7 mouse cellular contexts compared by ENCODE assay signal in the genomic region with DNA sequence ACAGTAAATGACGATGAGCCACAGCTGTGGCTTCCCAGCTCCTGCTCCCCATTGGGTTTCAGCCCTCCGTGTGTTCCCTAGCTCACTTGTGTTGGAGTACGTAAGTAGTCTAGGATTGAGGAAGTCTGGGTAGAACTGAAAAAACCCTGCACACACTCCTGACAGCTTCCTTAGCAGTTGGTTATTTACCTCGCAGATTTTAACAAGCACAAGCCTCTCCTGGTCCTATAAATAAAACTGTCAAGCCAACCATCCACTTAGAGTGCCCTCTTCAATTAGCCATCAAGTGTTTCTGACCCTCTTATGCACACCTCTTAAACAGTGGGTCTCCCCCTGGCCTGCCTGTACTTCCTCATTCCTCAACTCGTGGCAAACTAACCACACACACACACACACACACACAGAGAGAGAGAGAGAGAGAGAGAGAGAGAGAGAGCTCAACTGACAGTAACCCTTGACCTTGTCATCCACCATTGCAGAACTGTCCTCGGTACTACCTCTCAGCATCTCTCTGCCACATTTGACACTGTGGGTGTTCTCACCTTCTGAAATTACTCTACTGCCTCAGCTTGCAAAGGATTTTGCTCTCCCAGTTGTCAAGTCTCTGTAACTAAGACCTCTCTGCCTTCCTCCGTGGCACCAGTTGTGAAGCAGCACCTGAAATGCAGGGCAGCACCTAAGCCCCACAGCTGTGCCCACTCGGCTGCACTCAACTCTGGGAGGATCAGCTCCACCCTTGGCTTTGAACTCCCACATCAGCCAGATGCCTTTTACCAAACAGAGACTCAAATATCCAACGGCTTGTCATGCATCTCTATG. TPM values are rescaled to one million over a fixed set of nuclear protein-coding genes. Genes with fewer than 3 reads are reported as not detected.
DNase-seq lines count a peak whose midpoint lies in the region; ATAC-seq and TF ChIP-seq lines count a peak whose summit lies in the region.

No protein-coding gene starts in this region.

- peak overlapping the region; percentile 89 for H3K4me3 ChIP-seq in E14TG2a.4 (replicated peaks; ENCODE audit: low read length)
- H3K4me3 ChIP-seq in hindbrain, embryonic 10.5 days, result peak overlapping the region; percentile 95
- H3K4me3 ChIP-seq in lung, embryonic 16.5 days (ENCODE audit: low read length), result peak overlapping the region; percentile 90

- H3K27me3 ChIP-seq in E14TG2a.4 (ENCODE audit: insufficient read depth, low read length), result no peaks in the 10 kb centered on the region
- H3K27me3 ChIP-seq in hindbrain, embryonic 10.5 days (ENCODE audit: insufficient read depth, poor library complexity, severe bottlenecking), result 0 out of 2 replicates have a peak, but pooled peaks cover 7% of the 10 kb centered on the region
- peaks cover 3% of the 10 kb centered on the region; the same call in 1 of the 2 replicates for H3K27me3 ChIP-seq in lung, embryonic 16.5 days (ENCODE audit: control insufficient read depth, insufficient read depth, low read depth, low read length)

- WGBS in hindbrain, embryonic 10.5 days, result 76% methylated on average over 9 of the region's 9 CpGs
- 35% methylated on average over 9 of the region's 9 CpGs for WGBS in lung, embryonic 16.5 days

- peak overlapping the region; percentile 95 for H3K4me2 ChIP-seq in lung, embryonic 16.5 days (ENCODE audit: low read depth, low read length)

- peak; percentile 16 for DNase-seq in brain, adult 2 months (ENCODE audit: low read depth, low spot score)
- no peak for DNase-seq in hindbrain, embryonic 10.5 days (ENCODE audit: low spot score)
- DNase-seq in spleen, adult 12 weeks (ENCODE audit: low spot score), result peak; percentile 32
- no peak for DNase-seq in retina, postnatal 1 day
- no peak for DNase-seq in embryo, embryonic 11 days

- no peak for TF ChIP-seq CTCF in E14TG2a.4 (conservative IDR thresholded peaks at IDR 0.05; ENCODE audit: low read length)

- H3K4me1 ChIP-seq in E14TG2a.4 (replicated peaks; ENCODE audit: low read depth, low read length), result peaks cover 40% of the 10 kb centered on the region
- H3K4me1 ChIP-seq in hindbrain, embryonic 10.5 days (replicated peaks), result peaks cover 28% of the 10 kb centered on the region
- peaks cover 22% of the 10 kb centered on the region for H3K4me1 ChIP-seq in lung, embryonic 16.5 days (replicated peaks; ENCODE audit: control insufficient read depth, insufficient read depth, low read length)

- H3K9ac ChIP-seq in lung, embryonic 16.5 days (ENCODE audit: low read length), result no peak overlapping the region

- H3K9me3 ChIP-seq in E14TG2a.4 (ENCODE audit: low read length), result no peaks in the 10 kb centered on the region
- peaks cover 3% of the 10 kb centered on the region; the same call in 1 of the 2 replicates for H3K9me3 ChIP-seq in hindbrain, embryonic 10.5 days
- H3K9me3 ChIP-seq in lung, embryonic 16.5 days (ENCODE audit: control insufficient read depth, low read length), result no peaks in the 10 kb centered on the region

- peak overlapping the region; percentile 95 for H3K27ac ChIP-seq in hindbrain, embryonic 10.5 days
- peak overlapping the region; percentile 97 for H3K27ac ChIP-seq in lung, embryonic 16.5 days (ENCODE audit: low read length)

- peak; percentile 87 for ATAC-seq in lung, embryonic 16.5 days (ENCODE audit: low read depth)

- H3K36me3 ChIP-seq in E14TG2a.4 (ENCODE audit: insufficient read depth, low read length), result peaks cover 15% of the 10 kb centered on the region
- H3K36me3 ChIP-seq in hindbrain, embryonic 10.5 days, result peaks cover 20% of the 10 kb centered on the region
- H3K36me3 ChIP-seq in lung, embryonic 16.5 days (ENCODE audit: control insufficient read depth, insufficient read depth, low read length), result no peaks in the 10 kb centered on the region

RNA-seq across cellular contexts. Expression of a gene that starts 15.7 kb away (rescaled TPM):
- polyA plus RNA-seq in hindbrain, embryonic 10.5 days (2016; fragmentation: Nextera tagmentation; extraction: Ambion mirVana), result 7.0 and 7.8 TPM in 2 replicates
- 12.0 and 12.5 TPM in 2 replicates for polyA plus RNA-seq in lung, embryonic 16.5 days (2015; fragmentation: Nextera tagmentation; extraction: Ambion mirVana)

Comparison
In these comparisons a context has a peak if more than half of its experiments do, and no peak if none do; other contexts are left out.
1. DNase-seq: peak in brain, adult 2 months (single experiment) and spleen, adult 12 weeks (single experiment); none in hindbrain, embryonic 10.5 days (single experiment), retina, postnatal 1 day (single experiment) and embryo, embryonic 11 days (single experiment).
2. Peak in every context shown above with its lines, with median percentiles within 50 percentile points of each other: H3K4me3 ChIP-seq.